Mouse (Mus musculus): ENCODE data around the gene Crkl. TPM values are rescaled to one million over a fixed set of nuclear protein-coding genes. Genes with fewer than 3 reads are reported as not detected.
A peak's percentile ranks its signal among the peaks of the same experiment; 100 is the strongest.

Gene Crkl
- 70.9 and 73.3 TPM in 2 replicates for polyA plus RNA-seq (2016; fragmentation: Nextera tagmentation; extraction: Ambion mirVana)

DNA sequence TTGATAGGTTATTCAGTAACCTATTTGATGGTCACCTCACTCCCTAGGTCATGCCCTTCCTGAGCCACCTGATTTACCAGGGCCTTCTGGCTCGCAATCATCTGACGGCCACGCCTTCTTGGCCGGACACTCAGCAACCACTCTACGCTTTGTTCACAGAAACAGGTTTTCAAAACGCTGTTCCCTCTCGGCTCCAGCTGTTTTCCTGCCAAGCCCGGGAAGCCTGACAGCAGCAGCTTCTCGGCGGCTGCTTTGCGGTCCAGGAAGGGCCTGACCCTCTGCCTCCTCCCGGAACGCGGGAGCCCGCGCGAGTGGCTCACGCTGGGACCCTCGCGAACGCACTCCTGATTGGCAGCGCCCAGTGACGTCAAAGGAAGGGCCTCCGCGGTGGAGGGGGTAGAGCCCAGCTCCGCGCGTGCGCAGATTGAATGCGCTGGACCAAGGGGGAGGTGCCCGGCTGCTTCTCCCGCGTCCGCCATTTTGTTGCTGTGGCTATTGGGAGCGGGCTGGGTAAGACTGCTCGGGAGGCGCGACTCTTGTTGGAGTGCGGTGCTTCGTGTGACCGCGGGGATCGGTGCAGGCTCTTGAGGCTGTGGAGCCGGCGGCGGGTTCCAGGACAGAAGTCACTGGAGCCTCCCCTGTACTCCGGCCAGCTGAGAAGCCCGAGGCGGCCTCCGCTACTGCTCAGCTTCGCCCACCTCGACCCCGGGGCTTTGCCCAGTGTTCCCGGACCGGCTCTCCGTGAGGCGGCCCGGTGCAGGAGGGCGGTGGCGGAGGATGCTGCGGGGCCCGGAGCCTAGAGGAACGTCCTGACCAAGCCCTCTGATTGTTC is at the start of gene Crkl:
TSS of gene Crkl (plus strand) at position 447 of the 832 bp plus-strand sequence.
- H3K4me1 ChIP-seq = peaks cover 30% of the 10 kb centered on the region
- DNase-seq (ENCODE audit: low spot score) = peak; percentile 100
- H3K9me3 ChIP-seq = no peaks in the 10 kb centered on the region
- peak within 1 kb of the TSS; percentile 87 for H3K4me3 ChIP-seq
- WGBS = under 1% methylated on average over 63 of the region's 63 CpGs
- H3K36me3 ChIP-seq (replicated peaks) = peaks cover 22% of the 10 kb centered on the region
- H3K27ac ChIP-seq (replicated peaks) = peak within 1 kb of the TSS; percentile 96
- H3K27me3 ChIP-seq (replicated peaks; ENCODE audit: low read depth, poor library complexity, severe bottlenecking) = no peaks in the 10 kb centered on the region

DNA sequence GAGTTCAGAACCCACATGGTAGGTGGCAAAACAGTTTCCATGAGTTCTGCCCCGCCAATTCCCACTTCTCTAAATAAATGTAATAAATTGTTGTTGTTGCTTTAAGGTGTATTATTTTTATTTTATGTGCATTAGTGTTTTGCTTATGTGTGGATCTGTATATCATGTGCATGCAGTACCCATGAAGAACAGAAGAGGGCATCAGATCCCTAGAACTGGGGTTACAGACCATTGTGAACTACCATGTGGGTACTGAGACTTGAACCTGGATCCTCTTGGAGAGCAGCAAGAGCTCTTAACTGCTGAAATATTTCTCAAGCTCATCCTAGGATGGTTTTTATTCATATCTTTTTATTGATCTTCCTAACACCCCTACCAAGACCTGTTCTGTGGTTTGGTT is 48.9 kb upstream of the Crkl start:
- DNase-seq (ENCODE audit: low spot score) = peak; percentile 17
- WGBS = 69% methylated on average over 1 of the region's 1 CpGs
- H3K4me3 ChIP-seq = no peak overlapping the region

DNA sequence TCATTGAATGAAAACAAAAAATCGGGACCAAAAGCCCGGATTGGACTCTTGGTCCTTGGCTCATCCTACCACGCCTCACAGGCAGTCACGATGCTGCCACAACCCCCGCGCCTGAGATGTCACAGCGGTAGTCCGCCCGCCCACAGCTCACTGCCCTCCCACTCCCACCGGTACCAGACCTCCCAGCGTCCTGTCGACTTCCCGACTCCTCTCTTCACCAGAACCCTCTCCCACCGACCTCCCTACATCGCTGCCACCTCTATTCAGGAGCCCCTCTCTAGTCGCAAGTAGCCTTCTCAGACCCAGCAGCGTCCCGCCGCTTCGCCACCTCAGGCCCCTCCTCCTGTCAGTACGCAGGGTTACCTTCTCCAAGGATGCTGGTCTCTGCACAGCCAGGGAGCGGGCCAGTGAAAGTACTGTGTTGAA is 46.5 kb upstream of the Crkl start:
- Histone ChIP-seq H3K4me3 (peak overlapping the region; percentile 74), H3K36me3 (replicated peaks) (peaks cover 10% of the 10 kb centered on the region; the same call in 1 of the 2 replicates), H3K27ac (replicated peaks) (peak overlapping the region; percentile 85), H3K4me1 (peaks cover 23% of the 10 kb centered on the region), H3K9me3 (no peaks in the 10 kb centered on the region), H3K27me3 (replicated peaks; ENCODE audit: low read depth, poor library complexity, severe bottlenecking) (no peaks in the 10 kb centered on the region)
- no peak for DNase-seq (ENCODE audit: low spot score)
- under 1% methylated on average over 22 of the region's 22 CpGs for WGBS

More for the DNA sequence above, 48.9 kb upstream of the Crkl start:
- no peaks in the 10 kb centered on the region for H3K27me3 ChIP-seq (replicated peaks; ENCODE audit: low read depth, poor library complexity, severe bottlenecking)
- H3K9me3 ChIP-seq = no peaks in the 10 kb centered on the region
- H3K4me1 ChIP-seq = peaks cover 19% of the 10 kb centered on the region
- H3K27ac ChIP-seq (replicated peaks) = no peak overlapping the region
- peaks cover 10% of the 10 kb centered on the region; the same call in 1 of the 2 replicates for H3K36me3 ChIP-seq (replicated peaks)

DNA sequence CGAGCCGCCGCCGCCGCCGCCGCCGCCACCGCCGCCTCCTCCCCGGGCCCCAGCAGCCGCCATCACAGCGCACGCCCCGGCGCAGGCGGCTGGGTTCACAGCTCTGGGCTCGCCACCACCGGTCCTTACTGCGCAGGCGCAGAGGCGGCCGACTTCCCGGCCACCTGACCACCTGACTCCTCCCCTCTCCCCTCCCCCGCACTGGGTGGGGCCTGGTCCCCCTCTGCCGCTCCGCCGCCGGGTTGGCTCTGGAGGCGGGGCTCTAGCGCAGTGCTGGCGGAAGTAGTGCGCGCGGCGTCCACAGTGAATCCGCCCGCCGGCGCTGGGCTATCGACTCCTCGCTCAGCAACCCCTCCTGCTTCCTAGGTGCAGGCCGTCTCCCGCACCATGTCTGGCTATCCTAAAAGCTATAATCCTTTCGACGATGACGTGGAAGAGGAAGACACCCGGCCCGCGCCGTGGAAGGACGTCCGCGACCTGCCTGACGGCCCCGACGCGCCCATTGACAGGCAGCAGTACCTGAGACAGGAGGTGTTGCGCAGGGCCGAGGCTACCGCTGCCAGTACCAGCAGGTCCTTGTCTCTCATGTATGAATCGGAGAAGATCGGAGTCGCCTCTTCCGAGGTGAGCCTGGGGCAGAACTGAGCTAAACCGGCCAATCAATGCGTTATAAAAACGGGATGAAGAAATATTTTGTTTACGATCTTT is 45.9 kb upstream of the Crkl start, which contains the start of the genes Snap29 and Pi4ka:
TSS of gene Snap29 (plus strand) at position 251 of the 708 bp plus-strand sequence.
TSS of gene Pi4ka (minus strand) at position 579 of the 708 bp plus-strand sequence.
- Histone ChIP-seq H3K4me1 (peaks cover 25% of the 10 kb centered on the region), H3K36me3 (replicated peaks) (peaks cover 10% of the 10 kb centered on the region; the same call in 1 of the 2 replicates), H3K27ac (replicated peaks) (peak within 1 kb of the TSS; percentile 85), H3K27me3 (replicated peaks; ENCODE audit: low read depth, poor library complexity, severe bottlenecking) (no peaks in the 10 kb centered on the region), H3K4me3 (peak within 1 kb of the TSS; percentile 74), H3K9me3 (no peaks in the 10 kb centered on the region)
- WGBS = under 1% methylated on average over 69 of the region's 69 CpGs
- DNase-seq (ENCODE audit: low spot score) = peak; percentile 100

DNA sequence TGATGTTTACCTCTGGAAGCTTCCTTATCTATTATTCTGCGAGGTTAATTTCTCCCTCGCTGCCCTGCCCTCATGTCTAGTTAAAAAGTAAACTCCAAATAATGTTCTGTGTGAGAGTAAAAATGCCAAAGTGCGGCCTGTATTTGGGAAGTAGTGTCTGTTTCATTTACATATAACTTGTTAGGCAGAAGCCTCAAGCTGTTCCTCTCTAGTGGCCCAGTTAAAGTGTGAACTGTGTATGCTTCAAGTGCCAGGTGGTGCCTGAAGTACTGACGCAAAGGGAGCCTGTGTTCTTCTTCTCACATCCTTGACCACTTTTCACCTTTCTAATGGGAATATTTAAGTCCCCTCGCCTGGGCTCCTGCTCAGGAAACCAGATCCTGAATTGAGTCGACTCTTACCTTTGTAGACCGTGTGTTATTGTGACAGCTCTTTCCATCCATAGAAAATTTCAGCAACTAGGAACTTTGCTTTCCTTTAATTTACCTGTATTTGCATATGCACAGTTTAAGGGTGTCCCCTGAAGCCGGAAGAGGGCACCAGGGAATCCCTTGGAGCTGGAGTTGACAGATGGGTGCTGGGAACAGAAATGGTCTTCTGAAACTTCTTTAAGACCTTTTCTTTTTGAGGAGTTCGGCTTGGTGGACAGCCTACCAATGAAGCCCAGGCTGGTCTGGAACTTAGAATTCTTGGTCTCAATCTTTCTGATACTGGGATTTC is 45.1 kb upstream of the Crkl start:
- 42% methylated on average over 9 of the region's 9 CpGs for WGBS
- no peak overlapping the region; the same call in 1 of the 2 replicates for H3K27ac ChIP-seq (replicated peaks)
- no peak for DNase-seq (ENCODE audit: low spot score)

DNA sequence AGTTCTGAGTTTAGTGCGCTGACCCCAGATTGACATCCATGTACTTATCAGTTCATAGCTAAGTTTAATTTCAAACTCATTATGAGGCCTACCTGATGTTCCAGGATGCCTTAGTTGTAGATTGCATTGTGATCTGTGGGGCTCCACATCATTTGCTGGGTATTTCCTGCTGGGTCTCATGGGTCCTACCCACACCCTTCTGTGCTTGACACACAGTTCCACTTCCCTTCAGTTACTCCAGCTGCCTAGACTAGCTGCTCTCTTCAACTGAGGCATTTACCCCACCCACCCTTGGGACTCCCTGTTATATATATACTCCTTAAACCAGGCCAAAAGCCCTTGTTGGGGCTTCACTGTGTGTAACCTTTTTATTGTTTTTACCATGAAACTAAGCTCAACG is 42.7 kb upstream of the Crkl start:
- Histone ChIP-seq H3K4me3 (no peak overlapping the region), H3K9me3 (no peaks in the 10 kb centered on the region), H3K27me3 (replicated peaks; ENCODE audit: low read depth, poor library complexity, severe bottlenecking) (no peaks in the 10 kb centered on the region), H3K27ac (replicated peaks) (no peak overlapping the region), H3K4me1 (peaks cover 25% of the 10 kb centered on the region), H3K36me3 (replicated peaks) (no peaks in the 10 kb centered on the region; the same call in 1 of the 2 replicates)
- no peak for DNase-seq (ENCODE audit: low spot score)
- WGBS = 92% methylated on average over 2 of the region's 2 CpGs

More for the DNA sequence above, 45.1 kb upstream of the Crkl start:
- no peaks in the 10 kb centered on the region for H3K9me3 ChIP-seq
- H3K27me3 ChIP-seq (replicated peaks; ENCODE audit: low read depth, poor library complexity, severe bottlenecking) = no peaks in the 10 kb centered on the region
- peaks cover 25% of the 10 kb centered on the region for H3K4me1 ChIP-seq
- H3K36me3 ChIP-seq (replicated peaks) = peaks cover 10% of the 10 kb centered on the region; the same call in 1 of the 2 replicates
- H3K4me3 ChIP-seq = peak overlapping the region; percentile 74

DNA sequence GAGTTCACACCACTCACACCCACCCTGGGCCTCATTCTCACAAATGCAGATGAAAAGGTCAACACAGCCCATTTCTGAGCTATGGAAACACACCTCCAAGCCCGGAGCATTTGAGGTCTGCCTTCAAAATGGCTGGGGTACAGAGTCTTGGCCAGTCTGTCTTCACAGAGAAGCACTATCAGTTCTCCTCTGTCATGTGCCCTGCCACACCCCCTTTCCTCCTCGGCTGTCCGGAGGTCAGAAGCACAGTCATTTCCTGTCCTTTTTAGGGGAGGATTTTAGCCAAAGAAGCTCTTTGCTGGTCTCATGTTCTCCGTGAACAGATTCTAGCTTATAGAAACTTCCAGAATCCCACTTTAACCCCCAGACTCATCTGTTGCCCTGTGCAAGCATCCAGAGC is 41.6 kb upstream of the Crkl start:
- no peaks in the 10 kb centered on the region for H3K9me3 ChIP-seq
- H3K4me1 ChIP-seq = peaks cover 13% of the 10 kb centered on the region
- WGBS = 52% methylated on average over 4 of the region's 4 CpGs
- DNase-seq (ENCODE audit: low spot score) = no peak
- no peaks in the 10 kb centered on the region; the same call in 1 of the 2 replicates for H3K36me3 ChIP-seq (replicated peaks)
- H3K27me3 ChIP-seq (replicated peaks; ENCODE audit: low read depth, poor library complexity, severe bottlenecking) = no peaks in the 10 kb centered on the region
- H3K27ac ChIP-seq (replicated peaks) = no peak overlapping the region
- H3K4me3 ChIP-seq = no peak overlapping the region

DNA sequence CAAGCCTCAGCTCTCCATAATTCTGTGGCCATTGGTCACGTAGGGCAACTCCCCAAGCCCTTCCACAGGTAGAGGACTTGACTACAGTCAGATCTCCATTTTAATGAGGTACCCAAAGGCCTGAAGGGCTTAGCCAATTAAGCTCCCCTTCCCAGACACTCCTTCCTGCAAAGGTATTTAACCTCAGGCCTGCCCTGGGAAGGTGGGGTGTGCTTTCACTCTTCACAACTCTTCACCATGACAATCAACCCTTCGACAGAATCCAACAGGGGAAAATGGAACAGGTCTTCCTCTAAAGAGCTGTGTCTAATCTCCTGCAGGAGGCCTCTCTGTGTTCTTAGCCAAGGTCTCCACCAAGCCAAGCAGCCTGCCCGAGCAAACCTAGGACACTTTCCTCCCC is 28.8 kb upstream of the Crkl start:
- H3K9me3 ChIP-seq = no peaks in the 10 kb centered on the region
- no peak for DNase-seq (ENCODE audit: low spot score)
- H3K4me3 ChIP-seq = no peak overlapping the region
- H3K27ac ChIP-seq (replicated peaks) = no peak overlapping the region
- H3K4me1 ChIP-seq = no peaks in the 10 kb centered on the region
- no peaks in the 10 kb centered on the region for H3K27me3 ChIP-seq (replicated peaks; ENCODE audit: low read depth, poor library complexity, severe bottlenecking)
- peaks cover 63% of the 10 kb centered on the region for H3K36me3 ChIP-seq (replicated peaks)
- WGBS = 78% methylated on average over 3 of the region's 3 CpGs

DNA sequence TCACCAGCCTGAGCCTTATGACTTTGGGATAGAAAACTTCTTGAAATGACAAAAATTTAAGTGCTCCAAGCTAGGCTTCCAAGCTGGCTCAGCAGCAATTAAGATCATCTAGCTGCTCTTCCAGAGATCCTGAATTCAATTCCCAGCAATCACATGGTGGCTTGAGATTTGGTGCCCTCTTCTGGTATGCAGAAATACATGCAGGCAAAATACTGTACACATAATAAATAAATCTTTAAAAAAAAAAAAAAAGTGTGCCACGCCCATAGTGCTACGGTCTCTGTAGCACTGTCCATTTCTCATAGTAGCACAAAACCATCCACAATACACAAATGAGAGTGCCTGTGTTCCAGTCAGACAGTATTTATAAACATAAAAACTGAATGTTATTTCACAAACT is 19.2 kb upstream of the Crkl start:
- Histone ChIP-seq H3K36me3 (replicated peaks) (peaks cover 13% of the 10 kb centered on the region), H3K9me3 (no peaks in the 10 kb centered on the region), H3K27ac (replicated peaks) (no peak overlapping the region), H3K27me3 (replicated peaks; ENCODE audit: low read depth, poor library complexity, severe bottlenecking) (no peaks in the 10 kb centered on the region), H3K4me3 (no peak overlapping the region), H3K4me1 (no peaks in the 10 kb centered on the region)
- 83% methylated on average over 2 of the region's 2 CpGs for WGBS
- no peak for DNase-seq (ENCODE audit: low spot score)

DNA sequence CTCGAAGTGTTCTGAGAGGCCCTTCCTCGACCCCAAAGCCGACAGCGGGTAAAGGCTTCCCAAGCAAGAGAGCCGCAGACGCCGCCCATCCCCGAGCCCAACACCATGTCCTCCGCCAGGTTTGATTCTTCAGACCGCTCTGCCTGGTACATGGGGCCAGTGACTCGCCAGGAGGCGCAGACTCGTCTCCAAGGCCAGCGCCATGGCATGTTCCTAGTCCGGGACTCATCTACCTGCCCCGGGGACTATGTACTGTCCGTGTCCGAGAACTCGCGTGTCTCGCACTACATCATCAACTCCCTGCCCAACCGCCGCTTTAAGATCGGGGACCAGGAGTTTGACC is 557 bp downstream of the Crkl start:
- WGBS = 0% methylated on average over 24 of the region's 24 CpGs
- Histone ChIP-seq H3K9me3 (no peaks in the 10 kb centered on the region), H3K27me3 (replicated peaks; ENCODE audit: low read depth, poor library complexity, severe bottlenecking) (no peaks in the 10 kb centered on the region), H3K27ac (replicated peaks) (peak overlapping the region; percentile 96), H3K4me1 (peaks cover 30% of the 10 kb centered on the region), H3K36me3 (replicated peaks) (peaks cover 27% of the 10 kb centered on the region), H3K4me3 (peak overlapping the region; percentile 87)
- DNase-seq (ENCODE audit: low spot score) = no peak

DNA sequence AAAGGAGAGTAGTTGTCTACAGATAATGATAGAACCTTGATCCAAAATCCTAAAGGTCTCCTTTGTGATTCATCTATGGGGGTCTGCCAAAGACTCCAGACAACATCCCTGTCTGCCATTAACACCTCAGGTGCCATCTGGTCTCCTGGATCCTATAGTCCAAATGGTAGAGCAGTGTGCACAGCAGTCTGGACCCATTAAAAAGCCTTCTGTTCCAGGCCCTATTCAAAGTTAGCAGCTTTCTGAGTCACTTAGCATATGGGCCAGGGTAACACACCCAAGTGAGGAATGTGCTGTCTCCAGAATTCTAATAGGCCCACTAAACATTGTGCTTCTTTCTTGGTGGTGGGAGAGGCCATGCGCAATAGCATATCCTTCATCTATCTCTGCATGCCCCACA is 5.1 kb downstream of the Crkl start:
- Histone ChIP-seq H3K27ac (replicated peaks) (no peak overlapping the region), H3K4me3 (no peak overlapping the region; the same call in 1 of the 2 replicates), H3K36me3 (replicated peaks) (peaks cover 72% of the 10 kb centered on the region), H3K27me3 (replicated peaks; ENCODE audit: low read depth, poor library complexity, severe bottlenecking) (no peaks in the 10 kb centered on the region), H3K4me1 (peaks cover 22% of the 10 kb centered on the region), H3K9me3 (no peaks in the 10 kb centered on the region)
- no peak for DNase-seq (ENCODE audit: low spot score)
- 100% methylated on average over 1 of the region's 1 CpGs for WGBS

DNA sequence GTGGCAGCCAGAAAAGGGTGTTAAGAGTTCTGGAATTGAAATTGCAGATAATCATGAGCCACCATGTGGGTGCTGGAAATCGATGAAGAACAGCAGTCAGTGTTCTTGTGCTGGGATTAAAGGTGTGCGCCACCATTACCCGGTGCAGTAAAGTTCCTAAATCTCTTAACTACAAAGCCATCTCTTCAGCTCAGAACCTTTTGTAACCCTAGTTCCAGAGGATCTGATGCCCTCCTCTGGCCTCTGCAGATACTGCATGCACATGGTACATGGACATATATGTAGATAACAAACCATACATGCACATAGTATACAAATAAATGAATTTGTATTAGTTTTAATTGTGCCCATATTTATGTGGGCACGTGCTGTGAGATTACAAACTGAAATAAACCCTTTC is 8.5 kb downstream of the Crkl start:
- Histone ChIP-seq H3K27ac (replicated peaks) (no peak overlapping the region), H3K9me3 (no peaks in the 10 kb centered on the region), H3K27me3 (replicated peaks; ENCODE audit: low read depth, poor library complexity, severe bottlenecking) (no peaks in the 10 kb centered on the region), H3K4me1 (peaks cover 3% of the 10 kb centered on the region), H3K4me3 (no peak overlapping the region), H3K36me3 (replicated peaks) (peaks cover 92% of the 10 kb centered on the region)
- no peak for DNase-seq (ENCODE audit: low spot score)
- 93% methylated on average over 4 of the region's 4 CpGs for WGBS

Data from embryonic facial prominence, embryonic 10.5 days (tissue).